9 mouse cellular contexts compared by ENCODE assay signal in the genomic region with DNA sequence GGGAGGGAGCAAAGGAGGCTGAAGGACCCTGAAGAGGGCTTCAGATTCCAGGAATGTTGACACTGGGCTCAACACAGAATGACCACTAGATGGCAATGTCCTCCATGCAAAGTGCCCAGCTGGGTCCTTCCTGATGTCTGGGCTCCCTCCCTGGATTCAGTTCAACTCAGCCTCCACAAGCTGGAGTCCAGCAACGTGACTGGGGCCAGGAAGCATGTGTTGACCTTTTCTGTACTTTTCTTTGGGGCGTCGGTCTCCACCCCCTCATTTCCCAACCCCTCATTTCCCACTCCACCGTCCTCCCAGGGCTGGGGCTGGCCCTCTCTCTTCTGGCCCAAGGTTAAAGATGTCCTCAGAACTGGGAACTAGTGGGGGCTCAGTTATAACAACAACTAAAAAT. TPM values are rescaled to one million over a fixed set of nuclear protein-coding genes. Genes with fewer than 3 reads are reported as not detected.
DNase-seq lines count a peak whose midpoint lies in the region; ATAC-seq and TF ChIP-seq lines count a peak whose summit lies in the region.
"Had no signal": no experiment of that assay in that cellular context is flagged by ENCODE, and none has a peak within 500 bp of the region (broad histone marks: within the 10 kb centered on the region; RNA-seq: fewer than 3 reads in every experiment).

No protein-coding gene starts in this region.

- DNase-seq in c-Kit-positive CD71-positive TER-119-positive erythroid progenitor cells, embryonic 14.5 days (ENCODE audit: low spot score) = peak; percentile 28
- DNase-seq in kidney, postnatal 25 days = peak; percentile 88 to 94
- peak; percentile 79 for DNase-seq in neural tube, embryonic 11.5 days (ENCODE audit: low spot score)
- peak; percentile 49 for DNase-seq in telencephalon, adult 2 months (ENCODE audit: low read depth, low spot score)

- H3K4me1 ChIP-seq in ES-Bruce4 (ENCODE audit: control insufficient read depth, insufficient read depth, low read length) = no peaks in the 10 kb centered on the region
- peaks cover 6% of the 10 kb centered on the region; the same call in 1 of the 2 replicates for H3K4me1 ChIP-seq in forebrain, embryonic 12.5 days
- H3K4me1 ChIP-seq in heart, embryonic 16.5 days (ENCODE audit: control insufficient read depth, insufficient read depth, low read length) = peaks cover 2% of the 10 kb centered on the region; the same call in 1 of the 2 replicates
- peaks cover 2% of the 10 kb centered on the region; the same call in 1 of the 2 replicates for H3K4me1 ChIP-seq in liver, embryonic 12.5 days
- no peaks in the 10 kb centered on the region for H3K4me1 ChIP-seq in neural tube, embryonic 11.5 days (ENCODE audit: control insufficient read depth, insufficient read depth, low read length)

- H3K9me3 ChIP-seq in ES-Bruce4 (replicated peaks; ENCODE audit: control insufficient read depth, insufficient read depth, low read length, poor library complexity, severe bottlenecking) = no peaks in the 10 kb centered on the region
- 0 out of 2 replicates have a peak, but pooled peaks cover 5% of the 10 kb centered on the region for H3K9me3 ChIP-seq in forebrain, embryonic 12.5 days
- H3K9me3 ChIP-seq in heart, embryonic 16.5 days (replicated peaks; ENCODE audit: control insufficient read depth, low read length) = peaks cover 3% of the 10 kb centered on the region; the same call in 1 of the 2 replicates
- H3K9me3 ChIP-seq in liver, embryonic 12.5 days (replicated peaks) = no peaks in the 10 kb centered on the region
- H3K9me3 ChIP-seq in neural tube, embryonic 11.5 days (ENCODE audit: control insufficient read depth, low read length) = no peaks in the 10 kb centered on the region

- no peak overlapping the region for H3K27ac ChIP-seq in ES-Bruce4 (ENCODE audit: insufficient read depth, low read length)
- H3K27ac ChIP-seq in forebrain, embryonic 12.5 days = no peak overlapping the region
- H3K27ac ChIP-seq in heart, embryonic 16.5 days (ENCODE audit: low read length) = no peak overlapping the region
- no peak overlapping the region for H3K27ac ChIP-seq in liver, embryonic 12.5 days
- no peak overlapping the region for H3K27ac ChIP-seq in neural tube, embryonic 11.5 days (ENCODE audit: low read depth, low read length)
- H3K27ac ChIP-seq: macrophage had no signal

- peak; percentile 85 for TF ChIP-seq CTCF in ES-Bruce4 (IDR thresholded peaks at IDR 0.05; ENCODE audit: low read depth, low read length)

- no peaks in the 10 kb centered on the region for H3K36me3 ChIP-seq in ES-Bruce4 (ENCODE audit: control insufficient read depth, insufficient read depth, low read length, poor library complexity, severe bottlenecking)
- no peaks in the 10 kb centered on the region for H3K36me3 ChIP-seq in forebrain, embryonic 12.5 days (replicated peaks)
- H3K36me3 ChIP-seq in heart, embryonic 16.5 days (ENCODE audit: control insufficient read depth, insufficient read depth) = no peaks in the 10 kb centered on the region
- H3K36me3 ChIP-seq in liver, embryonic 12.5 days = no peaks in the 10 kb centered on the region
- no peaks in the 10 kb centered on the region for H3K36me3 ChIP-seq in neural tube, embryonic 11.5 days (ENCODE audit: control insufficient read depth, insufficient read depth, low read length)

- no peak overlapping the region for H3K4me2 ChIP-seq in forebrain, embryonic 12.5 days
- no peak overlapping the region for H3K4me2 ChIP-seq in heart, embryonic 16.5 days (ENCODE audit: low read depth, low read length)
- H3K4me2 ChIP-seq in liver, embryonic 12.5 days = no peak overlapping the region
- H3K4me2 ChIP-seq in neural tube, embryonic 11.5 days (ENCODE audit: low read depth) = no peak overlapping the region

- H3K4me3 ChIP-seq in ES-Bruce4 (ENCODE audit: low read depth, low read length) = no peak overlapping the region
- no peak overlapping the region for H3K4me3 ChIP-seq in forebrain, embryonic 12.5 days (replicated peaks)
- no peak overlapping the region for H3K4me3 ChIP-seq in heart, embryonic 16.5 days (ENCODE audit: low read length)
- H3K4me3 ChIP-seq in liver, embryonic 12.5 days = no peak overlapping the region
- H3K4me3 ChIP-seq in neural tube, embryonic 11.5 days (ENCODE audit: low read depth, low read length) = no peak overlapping the region

- peak; percentile 85 for ATAC-seq in forebrain, embryonic 12.5 days (ENCODE audit: low FRiP score)
- peak; percentile 82 for ATAC-seq in heart, embryonic 16.5 days (replicated peaks; ENCODE audit: extremely low read depth, insufficient read depth, low FRiP score)
- peak; percentile 66; the same call in 1 of the 2 replicates for ATAC-seq in liver, embryonic 12.5 days
- peak; percentile 74; the same call in 1 of the 2 replicates for ATAC-seq in neural tube, embryonic 11.5 days (ENCODE audit: insufficient read depth, low FRiP score, low TSS enrichment)

- WGBS in forebrain, embryonic 12.5 days = 6% methylated on average over 4 of the region's 4 CpGs
- WGBS in heart, embryonic 16.5 days = 6% methylated on average over 4 of the region's 4 CpGs
- 13% methylated on average over 4 of the region's 4 CpGs for WGBS in liver, embryonic 12.5 days (ENCODE audit: insufficient replicate concordance)
- 4% methylated on average over 4 of the region's 4 CpGs for WGBS in neural tube, embryonic 11.5 days

- TF ChIP-seq EP300 in ES-Bruce4 (IDR thresholded peaks at IDR 0.05; ENCODE audit: insufficient read depth, low read depth, low read length) = no peak

- H3K27me3 ChIP-seq in ES-Bruce4 (ENCODE audit: control insufficient read depth, insufficient read depth, low read length, poor library complexity, severe bottlenecking) = no peaks in the 10 kb centered on the region
- H3K27me3 ChIP-seq in forebrain, embryonic 12.5 days = no peaks in the 10 kb centered on the region
- H3K27me3 ChIP-seq in heart, embryonic 16.5 days (ENCODE audit: control insufficient read depth, insufficient read depth, low read length) = no peaks in the 10 kb centered on the region
- H3K27me3 ChIP-seq in liver, embryonic 12.5 days (replicated peaks) = peaks cover 3% of the 10 kb centered on the region; the same call in 1 of the 2 replicates
- H3K27me3 ChIP-seq in neural tube, embryonic 11.5 days (ENCODE audit: control insufficient read depth, insufficient read depth, low read length) = no peaks in the 10 kb centered on the region

- no peak for TF ChIP-seq POLR2A in ES-Bruce4 (IDR thresholded peaks at IDR 0.05; ENCODE audit: insufficient read depth, low read length)

- H3K9ac ChIP-seq in ES-Bruce4 (ENCODE audit: low read depth, poor library complexity, severe bottlenecking) = no peak overlapping the region
- H3K9ac ChIP-seq in forebrain, embryonic 12.5 days = no peak overlapping the region
- no peak overlapping the region for H3K9ac ChIP-seq in heart, embryonic 16.5 days (ENCODE audit: low read length)
- H3K9ac ChIP-seq in liver, embryonic 12.5 days = no peak overlapping the region
- no peak overlapping the region for H3K9ac ChIP-seq in neural tube, embryonic 11.5 days (ENCODE audit: low read length)

RNA-seq across cellular contexts. Expression of gene Fbxo7, which starts 43.2 kb away (rescaled TPM):
- polyA plus RNA-seq in ES-Bruce4 (2011; ENCODE audit: insufficient read depth, insufficient read length, low read depth, missing spikeins) = 20.5 and 22.2 TPM in 2 replicates
- polyA plus RNA-seq in forebrain, embryonic 12.5 days (2016; fragmentation: Nextera tagmentation; extraction: Ambion mirVana) = 15.1 and 15.4 TPM in 2 replicates
- 20.9 and 24.2 TPM in 2 replicates for polyA plus RNA-seq in heart, embryonic 16.5 days (2015; fragmentation: Nextera tagmentation; extraction: Ambion mirVana)
- polyA plus RNA-seq in liver, embryonic 12.5 days (2016; fragmentation: Nextera tagmentation; extraction: Ambion mirVana) = 67.9 and 68.0 TPM in 2 replicates
- polyA plus RNA-seq in neural tube, embryonic 11.5 days (2014; fragmentation: Nextera tagmentation; extraction: Ambion mirVana) = 22.9 and 24.0 TPM in 2 replicates

RNA-seq across cellular contexts. Expression of gene Bpifc, which starts 53.2 kb away (rescaled TPM):
- not detected in 2 replicates for polyA plus RNA-seq in ES-Bruce4 (2011; ENCODE audit: insufficient read depth, insufficient read length, low read depth, missing spikeins)
- polyA plus RNA-seq in forebrain, embryonic 12.5 days (2016; fragmentation: Nextera tagmentation; extraction: Ambion mirVana) = not detected in 2 replicates
- 0.28 and 0.31 TPM in 2 replicates for polyA plus RNA-seq in heart, embryonic 16.5 days (2015; fragmentation: Nextera tagmentation; extraction: Ambion mirVana)
- polyA plus RNA-seq in liver, embryonic 12.5 days (2016; fragmentation: Nextera tagmentation; extraction: Ambion mirVana) = not detected in 2 replicates
- 0.14 TPM in 1 of 2 replicates, not detected in the other for polyA plus RNA-seq in neural tube, embryonic 11.5 days (2014; fragmentation: Nextera tagmentation; extraction: Ambion mirVana)
- polyA plus RNA-seq: macrophage had no signal

Comparison
In these comparisons a context has a peak if more than half of its experiments do, and no peak if none do; other contexts are left out.
1. DNase-seq: peak in every context shown above with its lines; median percentile 91 in kidney, postnatal 25 days; 79 in neural tube, embryonic 11.5 days; 49 in telencephalon, adult 2 months; 28 in c-Kit-positive CD71-positive TER-119-positive erythroid progenitor cells, embryonic 14.5 days.